Mouse (Mus musculus): ENCODE measurements around the gene Pdxk.
"Not testable (repeated sequence)": the region's sequence is repeated elsewhere in the genome, so short reads cannot be mapped to it uniquely, and the experiment has no call there.

Gene Pdxk

GRCm38 (mm10) chr10:78464792-78465207, at the start of gene Pdxk:
TSS of gene Pdxk (minus strand) at chr10:78464975.
- peak; percentile 89 for DNase-seq (ENCODE audit: low read depth, low spot score)

GRCm38 (mm10) chr10:78502986-78503733, 38.4 kb upstream of the Pdxk start:
- DNase-seq (ENCODE audit: low read depth, low spot score), result no peak

- peak; percentile 59 for DNase-seq (ENCODE audit: low read depth, low spot score)
Measured at GRCm38 (mm10) chr10:78487431-78488086, 22.8 kb upstream of the Pdxk start.

GRCm38 (mm10) chr10:78486871-78487270, 22.1 kb upstream of the Pdxk start:
- DNase-seq (ENCODE audit: low read depth, low spot score), result no peak

- DNase-seq (ENCODE audit: low read depth, low spot score), result not testable (repeated sequence)
Measured at GRCm38 (mm10) chr10:78485369-78485768, 20.6 kb upstream of the Pdxk start.

- DNase-seq (ENCODE audit: low read depth, low spot score), result peak; percentile 74
Measured at GRCm38 (mm10) chr10:78481928-78482499, 17.2 kb upstream of the Pdxk start.

- DNase-seq (ENCODE audit: low read depth, low spot score), result no peak
Measured at GRCm38 (mm10) chr10:78480954-78481927, 16.5 kb upstream of the Pdxk start.

GRCm38 (mm10) chr10:78476821-78477220, 12.0 kb upstream of the Pdxk start:
- no peak for DNase-seq (ENCODE audit: low read depth, low spot score)

GRCm38 (mm10) chr10:78474759-78475158, 10.0 kb upstream of the Pdxk start:
- DNase-seq (ENCODE audit: low read depth, low spot score), result no peak

GRCm38 (mm10) chr10:78473434-78473833, 8.7 kb upstream of the Pdxk start:
- no peak for DNase-seq (ENCODE audit: low read depth, low spot score)

GRCm38 (mm10) chr10:78472046-78472445, 7.3 kb upstream of the Pdxk start:
- no peak for DNase-seq (ENCODE audit: low read depth, low spot score)

- no peak for DNase-seq (ENCODE audit: low read depth, low spot score)
Measured at GRCm38 (mm10) chr10:78470582-78471313, 6.0 kb upstream of the Pdxk start.

- no peak for DNase-seq (ENCODE audit: low read depth, low spot score)
Measured at GRCm38 (mm10) chr10:78467761-78468310, 3.1 kb upstream of the Pdxk start.

- no peak for DNase-seq (ENCODE audit: low read depth, low spot score)
Measured at GRCm38 (mm10) chr10:78466647-78467046, 1.9 kb upstream of the Pdxk start.

GRCm38 (mm10) chr10:78465472-78465871, 697 bp upstream of the Pdxk start:
- DNase-seq (ENCODE audit: low read depth, low spot score), result no peak

GRCm38 (mm10) chr10:78464201-78464791, 479 bp downstream of the Pdxk start:
- no peak for DNase-seq (ENCODE audit: low read depth, low spot score)

- DNase-seq (ENCODE audit: low read depth, low spot score), result no peak
Measured at GRCm38 (mm10) chr10:78463769-78464167, 1.0 kb downstream of the Pdxk start.

GRCm38 (mm10) chr10:78462945-78463768, 1.6 kb downstream of the Pdxk start:
- DNase-seq (ENCODE audit: low read depth, low spot score), result no peak

- DNase-seq (ENCODE audit: low read depth, low spot score), result no peak
Measured at GRCm38 (mm10) chr10:78461767-78462166, 3.0 kb downstream of the Pdxk start.
